Mouse (Mus musculus): ENCODE results near the gene Cars. TPM values are rescaled to one million over a fixed set of nuclear protein-coding genes. Genes with fewer than 3 reads are reported as not detected.

Gene Cars
- 52.3 and 53.8 TPM in 2 replicates for polyA plus RNA-seq (2012)

GRCm38 (mm10) chr7:143599428-143600230 lies at the start of gene Cars:
Gene Cars, minus strand, starts transcription at chr7:143600090.
- no peak for TF ChIP-seq GATA1 (IDR thresholded peaks at IDR 0.05; ENCODE audit: low read length)

GRCm38 (mm10) chr7:143649034-143649768 lies 49.3 kb upstream of the Cars start, which contains the start of gene Tnfrsf22:
Gene Tnfrsf22, minus strand, starts transcription at chr7:143649661.
- TF ChIP-seq GATA1 (IDR thresholded peaks at IDR 0.05; ENCODE audit: low read length) = no peak

GRCm38 (mm10) chr7:143636674-143637073 lies 36.8 kb upstream of the Cars start:
- no peak for TF ChIP-seq GATA1 (IDR thresholded peaks at IDR 0.05; ENCODE audit: low read length)

- no peak for TF ChIP-seq GATA1 (IDR thresholded peaks at IDR 0.05; ENCODE audit: low read length)
Measured at GRCm38 (mm10) chr7:143631503-143631902, 31.6 kb upstream of the Cars start.

DNA sequence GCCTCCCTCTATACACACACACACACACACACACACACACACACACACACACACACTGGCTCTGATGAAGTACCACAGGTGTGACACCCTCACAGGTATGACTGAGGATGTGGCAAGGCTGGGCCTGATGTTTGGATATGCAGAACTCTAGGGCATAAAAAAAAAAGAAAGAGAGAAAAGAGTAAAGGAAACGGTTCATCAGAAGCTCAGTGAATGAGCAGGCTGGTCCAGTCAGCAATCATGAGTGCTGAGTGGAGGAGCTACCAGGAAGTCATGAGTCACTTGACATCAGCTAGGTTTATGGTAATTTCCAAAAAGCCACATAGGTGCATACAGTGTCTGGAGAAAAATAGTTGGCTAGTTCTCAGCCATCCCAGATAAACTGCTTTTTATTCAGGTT lies 29.6 kb upstream of the Cars start:
- TF ChIP-seq GATA1 (IDR thresholded peaks at IDR 0.05; ENCODE audit: low read length) = no peak

DNA sequence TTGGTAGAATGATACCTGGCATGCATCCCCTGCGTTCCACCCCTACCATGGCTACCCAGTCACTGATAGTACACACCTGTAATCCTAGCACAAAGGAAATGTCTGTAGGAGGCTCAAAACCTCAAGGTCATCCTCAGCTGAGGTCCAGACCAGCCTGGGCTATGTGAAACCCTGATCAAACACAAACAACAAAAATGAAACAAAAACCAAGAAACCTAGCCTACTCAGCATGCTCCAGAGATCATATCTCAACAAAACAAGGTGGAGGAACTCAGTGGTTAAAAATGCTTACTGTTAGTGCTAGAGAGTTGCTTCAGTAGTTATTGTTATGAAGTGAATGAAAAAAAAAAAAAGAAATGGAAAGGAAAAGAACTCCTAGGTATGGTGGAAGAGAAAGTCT lies 28.6 kb upstream of the Cars start, which contains the start of gene Tnfrsf26:
Tnfrsf26 (minus strand) TSS at position 183 of the 400 bp plus-strand sequence.
- TF ChIP-seq GATA1 (IDR thresholded peaks at IDR 0.05; ENCODE audit: low read length) = no peak

DNA sequence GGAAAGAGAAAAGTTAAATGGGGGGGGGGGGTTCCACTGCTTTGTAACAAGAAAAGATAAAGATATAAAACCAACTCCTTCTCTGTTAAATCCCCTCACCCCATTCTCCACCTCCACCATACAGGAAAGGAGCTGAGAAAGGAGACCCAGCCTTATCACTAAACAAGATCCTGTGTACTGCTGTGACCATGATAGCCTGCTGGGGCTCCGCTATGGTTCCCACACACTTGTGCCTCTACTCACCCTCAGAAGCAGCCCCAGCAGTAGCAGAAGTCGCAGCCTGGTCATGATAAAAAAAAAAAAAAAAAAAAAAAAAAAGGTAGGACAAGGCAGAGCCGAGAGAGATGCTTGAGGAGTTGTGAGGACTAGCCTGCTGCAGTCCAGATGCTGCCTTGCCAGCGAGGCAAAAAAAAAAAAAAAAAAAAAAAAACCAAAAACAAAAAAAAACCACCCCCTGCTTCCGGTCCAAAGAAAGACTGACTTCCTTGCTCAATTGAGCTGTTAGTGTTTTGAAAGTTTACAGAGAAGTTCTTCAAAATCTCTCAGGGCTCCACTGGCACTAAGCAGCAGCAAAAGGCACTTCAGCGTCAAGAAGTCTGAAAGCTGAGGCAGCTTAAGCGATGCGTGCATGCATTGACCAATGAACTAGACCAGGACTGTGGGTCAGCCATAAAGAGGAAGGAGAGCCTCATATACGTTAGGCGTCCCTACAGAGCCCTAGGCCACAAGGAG lies 27.8 kb upstream of the Cars start:
- TF ChIP-seq GATA1 (IDR thresholded peaks at IDR 0.05; ENCODE audit: low read length) = no peak

- no peak for TF ChIP-seq GATA1 (IDR thresholded peaks at IDR 0.05; ENCODE audit: low read length)
Measured at GRCm38 (mm10) chr7:143626178-143626577, 26.3 kb upstream of the Cars start.

DNA sequence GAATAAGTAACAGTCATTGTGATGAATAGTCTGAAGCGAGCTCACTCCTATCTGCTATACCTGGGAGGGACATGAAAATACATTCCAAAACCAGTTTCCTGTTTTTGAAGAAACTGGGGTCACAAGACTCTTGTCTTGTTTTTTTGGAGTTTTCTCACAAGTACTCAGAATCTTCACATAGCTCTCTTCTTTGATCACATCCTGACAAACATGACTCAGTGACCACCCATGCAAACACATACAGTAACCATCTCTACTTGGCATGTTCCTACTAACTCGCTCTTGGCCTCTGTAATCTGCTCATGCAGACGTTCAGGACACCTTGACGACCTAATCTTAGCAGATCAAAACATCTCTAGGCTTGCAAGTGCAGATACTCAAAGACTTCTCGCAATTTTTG lies 25.3 kb upstream of the Cars start:
- no peak for TF ChIP-seq GATA1 (IDR thresholded peaks at IDR 0.05; ENCODE audit: low read length)

GRCm38 (mm10) chr7:143624561-143624960 lies 24.7 kb upstream of the Cars start:
- TF ChIP-seq GATA1 (IDR thresholded peaks at IDR 0.05; ENCODE audit: low read length) = no peak

- no peak for TF ChIP-seq GATA1 (IDR thresholded peaks at IDR 0.05; ENCODE audit: low read length)
Measured at GRCm38 (mm10) chr7:143620951-143621350, 21.1 kb upstream of the Cars start.

- TF ChIP-seq GATA1 (IDR thresholded peaks at IDR 0.05; ENCODE audit: low read length) = no peak
Measured at GRCm38 (mm10) chr7:143614404-143615135, 14.7 kb upstream of the Cars start.

DNA sequence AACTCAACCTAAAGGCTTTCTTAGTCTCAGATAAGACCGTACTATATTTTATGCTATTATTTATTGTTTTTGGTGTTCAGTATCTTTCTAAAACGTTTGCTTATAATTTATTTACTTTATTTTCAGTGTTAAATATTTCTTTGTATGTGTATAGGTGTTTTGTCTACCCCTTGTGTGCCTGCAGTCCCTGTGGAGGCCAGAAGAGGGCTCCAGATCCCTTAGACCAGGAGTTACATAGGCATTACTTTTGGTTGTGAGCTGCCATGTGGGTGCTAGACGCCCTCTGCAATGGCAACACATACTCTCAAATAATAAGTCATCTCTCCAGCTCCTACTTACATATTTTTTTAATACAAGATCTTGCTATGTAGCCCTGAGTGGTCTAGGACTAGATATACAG lies 12.3 kb upstream of the Cars start:
- no peak for TF ChIP-seq GATA1 (IDR thresholded peaks at IDR 0.05; ENCODE audit: low read length)

- no peak for TF ChIP-seq GATA1 (IDR thresholded peaks at IDR 0.05; ENCODE audit: low read length)
Measured at GRCm38 (mm10) chr7:143605321-143605720, 5.4 kb upstream of the Cars start.

- no peak for TF ChIP-seq GATA1 (IDR thresholded peaks at IDR 0.05; ENCODE audit: low read length)
Measured at GRCm38 (mm10) chr7:143604889-143605288, 5.0 kb upstream of the Cars start.
